Mouse (Mus musculus) olfactory bulb, adult 2 months (tissue): ENCODE data around the gene Cracr2b. TPM values are rescaled to one million over a fixed set of nuclear protein-coding genes. Genes with fewer than 3 reads are reported as not detected.

Source experiments
- H3K27ac ChIP-seq: fragments of 200-500 bp; 2 replicates; pipeline ENCODE4 v1.5.1; 2012; ENCODE audit warnings: low read depth, low read length; ENCODE audit not compliant: insufficient read depth
- H3K4me1 ChIP-seq: fragments of 200-500 bp; 2 replicates; pipeline ENCODE4 v1.6.1; 2012; ENCODE audit warnings: low read length; ENCODE audit not compliant: control insufficient read depth, insufficient read depth
- H3K4me3 ChIP-seq: fragments of 200-500 bp; 2 replicates; pipeline ENCODE4 v1.5.1; 2012; ENCODE audit warnings: mild to moderate bottlenecking, low read depth, low read length, moderate library complexity; ENCODE audit not compliant: insufficient read depth
- CTCF ChIP-seq: fragments of 200-500 bp; IDR thresholded peaks from 2 replicates; pipeline ENCODE4 v1.5.1; 2012; ENCODE audit warnings: low read depth, mild to moderate bottlenecking, low read length, moderate library complexity; ENCODE audit not compliant: insufficient read depth
- POLR2A ChIP-seq: fragments of 200-500 bp; IDR thresholded peaks from 2 replicates; pipeline ENCODE4 v1.6.1; 2012; ENCODE audit warnings: mild to moderate bottlenecking, low read depth, low read length, moderate library complexity; ENCODE audit not compliant: insufficient read depth
- WGBS: fragments of 180-500 bp; shearing (Covaris S2); methylation state at CpG from one replicate; pipeline ENCODE4 v1.1.7; 2018; 5-methylcytosine and 5-hydroxymethylcytosine counted together
- polyA plus RNA-seq: library from polyadenylated mRNA; stranded (reverse); fragments of >200 nt; gene quantifications from 2 replicates; pipeline ENCODE4 v1.2.4, GENCODE M21; 2012; ENCODE audit warnings: low replicate concordance; ENCODE audit not compliant: missing spikeins, insufficient read depth, insufficient read length

The Cracr2b gene
- polyA plus RNA-seq, 1 experiment, result not detected

DNA sequence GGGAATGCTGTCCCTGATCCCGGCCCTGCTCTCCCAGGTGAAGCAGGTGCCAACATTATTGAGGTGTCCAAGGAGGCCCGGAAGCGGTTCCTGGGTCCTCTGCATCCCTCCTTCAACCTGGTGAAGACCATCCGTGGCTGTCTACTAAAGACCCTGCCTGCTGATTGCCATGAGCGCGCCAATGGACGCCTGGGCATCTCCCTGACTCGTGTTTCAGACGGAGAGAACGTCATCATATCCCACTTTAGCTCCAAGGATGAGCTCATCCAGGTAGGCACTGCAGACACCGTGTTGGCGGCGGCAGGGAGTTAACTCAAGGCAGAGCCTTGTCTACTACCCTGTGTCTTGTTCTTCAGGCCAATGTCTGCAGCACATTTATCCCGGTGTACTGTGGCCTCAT is 3.7 kb upstream of the Cracr2b start:
- 94% methylated on average over 14 of the region's 14 CpGs for WGBS
- no peak overlapping the region for H3K27ac ChIP-seq
- TF ChIP-seq CTCF, result no peak
- TF ChIP-seq POLR2A, result no peak
- H3K4me3 ChIP-seq, result no peak overlapping the region
- peaks cover 26% of the 10 kb centered on the region for H3K4me1 ChIP-seq

DNA sequence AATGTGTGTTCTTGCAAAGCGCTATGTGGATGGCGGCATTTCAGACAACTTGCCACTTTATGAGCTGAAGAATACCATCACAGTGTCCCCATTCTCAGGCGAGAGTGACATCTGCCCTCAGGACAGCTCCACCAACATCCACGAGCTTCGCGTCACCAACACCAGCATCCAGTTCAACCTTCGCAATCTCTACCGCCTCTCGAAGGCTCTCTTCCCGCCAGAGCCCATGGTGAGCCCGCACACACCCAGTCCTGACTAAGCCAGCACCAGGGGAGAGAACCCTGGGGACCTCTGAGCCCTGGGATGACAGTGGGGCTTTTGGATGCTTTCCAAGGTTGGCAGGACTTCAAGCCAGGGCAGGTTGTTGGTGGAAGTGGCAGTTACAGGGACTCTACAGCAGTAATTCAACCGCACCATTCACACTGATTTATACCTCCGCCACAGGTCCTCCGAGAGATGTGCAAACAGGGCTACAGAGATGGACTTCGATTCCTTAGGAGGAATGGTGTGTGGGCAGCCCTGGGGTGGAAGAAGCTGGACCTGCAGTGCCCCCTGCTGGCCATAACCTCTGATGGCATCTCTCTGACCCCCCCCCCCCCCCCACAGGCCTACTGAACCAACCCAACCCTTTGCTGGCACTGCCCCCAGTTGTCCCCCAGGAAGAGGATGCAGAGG is 2.8 kb upstream of the Cracr2b start:
- no peak overlapping the region for H3K4me3 ChIP-seq
- TF ChIP-seq POLR2A (no peak), CTCF (peak; percentile 37; the same call in 1 of the 2 replicates)
- no peak overlapping the region for H3K27ac ChIP-seq
- WGBS, result 89% methylated on average over 15 of the region's 15 CpGs
- peaks cover 26% of the 10 kb centered on the region for H3K4me1 ChIP-seq

DNA sequence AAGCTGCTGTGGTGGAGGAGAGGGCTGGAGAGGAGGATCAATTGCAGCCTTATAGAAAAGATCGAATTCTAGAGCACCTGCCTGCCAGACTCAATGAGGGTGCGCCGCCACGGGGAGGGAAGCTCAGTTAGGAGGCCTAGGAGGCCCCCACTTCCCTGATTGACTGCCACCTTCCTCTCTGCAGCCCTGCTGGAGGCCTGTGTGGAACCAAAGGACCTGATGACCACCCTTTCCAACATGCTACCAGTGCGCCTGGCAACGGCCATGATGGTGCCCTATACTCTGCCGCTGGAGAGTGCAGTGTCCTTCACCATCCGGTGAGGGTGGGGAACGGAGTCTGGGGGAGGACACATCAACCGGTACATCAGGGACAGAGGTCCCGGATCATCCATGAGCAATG is 2.2 kb upstream of the Cracr2b start:
- no peak overlapping the region for H3K27ac ChIP-seq
- 93% methylated on average over 11 of the region's 11 CpGs for WGBS
- H3K4me3 ChIP-seq, result no peak overlapping the region
- TF ChIP-seq CTCF (no peak), POLR2A (no peak)
- peaks cover 26% of the 10 kb centered on the region for H3K4me1 ChIP-seq

DNA sequence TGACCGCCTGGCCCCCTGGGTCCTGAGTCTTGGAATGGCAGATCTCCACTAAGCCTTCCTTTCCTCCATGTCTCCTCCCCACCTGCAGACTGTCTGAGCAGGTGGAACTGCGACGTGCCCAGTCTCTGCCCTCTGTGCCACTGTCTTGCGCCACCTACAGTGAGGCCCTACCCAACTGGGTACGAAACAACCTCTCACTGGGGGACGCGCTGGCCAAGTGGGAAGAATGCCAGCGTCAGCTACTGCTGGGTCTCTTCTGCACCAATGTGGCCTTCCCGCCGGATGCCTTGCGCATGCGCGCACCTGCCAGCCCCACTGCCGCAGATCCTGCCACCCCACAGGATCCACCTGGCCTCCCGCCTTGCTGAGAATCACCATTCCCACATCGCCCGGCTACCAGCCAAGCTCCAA is 1.6 kb upstream of the Cracr2b start:
- no peak overlapping the region for H3K4me3 ChIP-seq
- H3K4me1 ChIP-seq, result peaks cover 25% of the 10 kb centered on the region
- 90% methylated on average over 17 of the region's 17 CpGs for WGBS
- no peak for TF ChIP-seq POLR2A
- no peak for TF ChIP-seq CTCF
- no peak overlapping the region for H3K27ac ChIP-seq

DNA sequence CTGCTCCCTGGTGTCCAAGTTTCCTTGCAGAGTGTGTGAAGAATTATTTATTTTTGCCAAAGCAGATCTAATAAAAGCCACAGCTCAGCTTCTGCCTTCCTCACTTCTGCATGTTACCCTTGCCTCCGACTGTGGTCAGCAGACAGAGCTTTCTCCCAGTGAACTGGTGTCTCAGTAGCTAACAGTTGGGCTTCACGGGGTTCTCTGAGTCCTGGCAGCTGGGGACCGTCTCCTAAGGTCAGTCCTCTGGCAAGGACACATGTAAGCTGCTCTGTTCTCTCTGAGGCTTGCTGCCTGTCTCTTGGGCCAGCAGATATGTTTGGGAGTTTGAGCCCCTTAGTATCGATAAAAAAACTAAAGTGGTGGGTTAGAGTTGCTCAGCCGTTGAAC is 898 bp upstream of the Cracr2b start:
- H3K4me3 ChIP-seq, result no peak overlapping the region
- TF ChIP-seq POLR2A (no peak), CTCF (no peak)
- 80% methylated on average over 5 of the region's 5 CpGs for WGBS
- peaks cover 20% of the 10 kb centered on the region for H3K4me1 ChIP-seq
- no peak overlapping the region for H3K27ac ChIP-seq

DNA sequence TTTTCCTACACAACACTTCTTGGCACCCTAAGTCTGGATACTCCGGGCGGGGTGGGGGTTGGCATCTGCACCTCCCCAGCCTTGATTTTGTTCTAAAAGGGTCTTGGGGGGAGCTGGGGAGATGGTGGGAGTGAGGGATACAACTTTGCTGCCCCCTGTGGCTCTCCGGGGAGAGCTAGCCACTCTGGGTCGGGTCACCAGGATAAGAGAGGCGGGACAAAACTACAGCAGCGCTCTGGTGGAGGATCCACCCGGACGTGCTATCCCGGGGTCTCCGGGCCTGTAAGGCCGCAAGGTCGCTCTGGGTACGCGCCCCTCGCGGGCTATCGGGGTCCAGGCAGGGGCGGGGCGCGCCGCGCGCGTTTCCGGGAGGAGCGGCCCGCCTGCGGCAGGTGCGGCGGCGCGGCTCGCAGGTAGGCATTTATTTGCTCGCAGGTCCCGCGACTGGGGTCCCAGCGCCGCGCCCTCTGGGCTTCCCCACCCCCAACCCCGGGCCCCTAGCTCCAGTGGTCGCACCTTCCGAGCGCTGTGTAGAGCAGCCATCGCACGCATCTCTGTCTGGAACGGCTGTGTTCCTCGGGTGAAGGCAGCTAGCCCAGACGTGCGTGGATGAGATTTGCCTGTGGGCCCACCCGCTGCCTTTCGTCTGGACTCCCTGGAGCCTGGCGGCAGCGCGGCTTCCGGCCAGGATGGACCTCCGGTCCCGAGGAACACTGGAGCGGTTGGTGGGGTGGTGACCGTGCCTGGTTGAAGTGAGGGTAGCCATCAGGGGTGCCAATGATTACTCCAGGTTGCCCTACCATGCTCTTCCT is 833 bp downstream of the Cracr2b start:
- Histone ChIP-seq H3K4me1 (peaks cover 9% of the 10 kb centered on the region), H3K27ac (no peak overlapping the region), H3K4me3 (peak overlapping the region; percentile 33)
- no peak for TF ChIP-seq POLR2A
- 5% methylated on average over 59 of the region's 59 CpGs for WGBS

DNA sequence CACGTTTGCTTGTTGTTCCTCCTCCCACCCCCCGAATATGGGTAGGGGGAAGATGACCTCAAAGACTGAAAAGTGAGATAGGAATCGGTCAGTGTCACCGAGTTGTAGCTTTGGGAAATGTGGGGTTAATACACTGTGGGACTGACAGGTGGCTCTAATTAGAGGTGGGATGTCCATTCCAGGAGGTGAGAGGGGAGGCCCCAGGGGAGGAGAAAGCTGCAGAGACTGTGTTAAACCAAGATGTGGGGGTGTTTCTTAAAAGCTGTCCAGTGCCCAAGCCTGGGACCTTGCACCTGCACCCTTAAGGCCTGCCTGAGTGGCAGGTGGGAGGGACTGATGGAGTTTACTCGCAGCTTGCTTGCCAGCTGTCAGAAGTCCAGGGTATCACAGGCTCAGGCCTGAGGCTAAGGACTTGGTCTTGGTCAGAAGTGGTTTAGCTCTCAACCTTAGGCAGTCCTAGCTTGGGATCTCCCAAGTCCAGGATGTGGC is 1.5 kb downstream of the Cracr2b start:
- WGBS, result 30% methylated on average over 5 of the region's 5 CpGs
- TF ChIP-seq CTCF, result no peak
- no peak for TF ChIP-seq POLR2A
- no peak overlapping the region for H3K27ac ChIP-seq

DNA sequence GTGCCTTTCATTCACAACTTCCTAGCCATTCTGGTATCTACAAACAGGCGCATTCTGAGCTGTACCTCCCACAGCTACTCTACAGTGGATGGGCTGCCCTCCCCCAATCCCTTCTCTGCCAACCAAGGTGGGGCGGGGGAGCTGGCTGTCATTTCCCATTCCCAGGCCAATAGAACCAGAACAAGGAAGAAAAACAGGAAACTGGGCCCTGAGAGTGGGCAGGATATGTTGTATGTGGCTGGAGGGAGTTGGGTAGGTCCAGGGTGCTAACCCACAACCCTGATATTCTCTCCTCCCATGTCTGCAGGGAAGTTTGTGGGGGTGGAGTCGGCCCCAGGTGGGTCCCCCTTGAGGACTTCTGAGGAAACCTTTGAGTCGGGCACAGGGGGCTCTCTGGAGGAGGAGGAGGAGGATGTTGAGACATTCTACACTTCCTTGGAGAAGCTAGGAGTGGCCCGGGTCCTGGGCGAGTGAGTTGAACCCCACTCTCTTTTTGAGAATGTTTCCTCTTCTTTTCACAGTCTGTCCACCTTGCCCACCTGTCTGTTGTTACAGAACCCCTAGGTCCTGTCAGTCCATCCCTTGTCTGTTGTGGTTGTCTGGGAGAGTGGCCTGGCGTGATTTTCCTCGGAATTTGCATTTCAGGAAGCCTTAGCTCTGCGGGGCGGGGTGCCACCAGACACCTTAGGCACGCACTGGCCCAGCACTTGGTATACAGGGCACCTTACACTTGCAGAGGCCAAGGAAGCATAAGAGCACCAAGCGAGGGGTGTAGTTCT is 3.1 kb downstream of the Cracr2b start:
- 56% methylated on average over 12 of the region's 12 CpGs for WGBS
- no peak overlapping the region for H3K4me3 ChIP-seq
- TF ChIP-seq CTCF (no peak), POLR2A (no peak)
- H3K27ac ChIP-seq, result no peak overlapping the region
- peaks cover 27% of the 10 kb centered on the region for H3K4me1 ChIP-seq

More for the DNA sequence above, 1.5 kb downstream of the Cracr2b start:
- Histone ChIP-seq H3K4me1 (peaks cover 11% of the 10 kb centered on the region), H3K4me3 (no peak overlapping the region)
